Mouse (Mus musculus): ENCODE results near the gene Cpsf7. TPM values are rescaled to one million over a fixed set of nuclear protein-coding genes. Genes with fewer than 3 reads are reported as not detected.
A peak's percentile ranks its signal among the peaks of the same experiment; 100 is the strongest.

The Cpsf7 gene
- polyA plus RNA-seq, 1 experiment from 2014 or later, result 11.1 TPM

DNA sequence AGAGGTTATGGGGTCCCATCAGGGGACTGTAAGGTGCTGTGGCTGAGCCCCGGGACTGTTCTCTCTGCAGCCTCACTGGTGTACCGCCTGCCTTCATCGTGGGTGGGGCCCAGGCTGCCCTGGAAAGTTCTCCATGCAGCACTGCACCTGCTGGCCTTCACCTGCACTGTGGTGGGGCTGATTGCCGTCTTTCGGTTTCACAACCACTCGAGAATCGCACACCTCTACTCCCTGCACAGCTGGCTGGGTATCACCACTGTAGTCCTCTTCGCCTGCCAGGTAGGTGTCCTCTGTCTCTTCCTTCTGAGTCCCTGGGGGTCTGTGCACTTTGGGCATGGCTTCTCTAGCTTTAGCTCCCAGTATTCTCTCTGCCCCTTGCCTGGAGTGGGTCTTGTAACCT, 60.0 kb downstream of the Cpsf7 start:
- Histone ChIP-seq H3K4me1 (replicated peaks) (peaks cover 28% of the 10 kb centered on the region), H3K27me3 (no peaks in the 10 kb centered on the region), H3K36me3 (replicated peaks) (peaks cover 38% of the 10 kb centered on the region), H3K27ac (replicated peaks) (no peak overlapping the region; the same call in 1 of the 2 replicates), H3K9me3 (replicated peaks) (no peaks in the 10 kb centered on the region), H3K4me3 (replicated peaks) (no peak overlapping the region), H3K9ac (no peak overlapping the region), H3K4me2 (no peak overlapping the region)
- ATAC-seq (ENCODE audit: insufficient read depth), result peak; percentile 38; the same call in 1 of the 2 replicates
- 65% methylated on average over 8 of the region's 8 CpGs for WGBS (ENCODE audit: insufficient replicate concordance)

DNA sequence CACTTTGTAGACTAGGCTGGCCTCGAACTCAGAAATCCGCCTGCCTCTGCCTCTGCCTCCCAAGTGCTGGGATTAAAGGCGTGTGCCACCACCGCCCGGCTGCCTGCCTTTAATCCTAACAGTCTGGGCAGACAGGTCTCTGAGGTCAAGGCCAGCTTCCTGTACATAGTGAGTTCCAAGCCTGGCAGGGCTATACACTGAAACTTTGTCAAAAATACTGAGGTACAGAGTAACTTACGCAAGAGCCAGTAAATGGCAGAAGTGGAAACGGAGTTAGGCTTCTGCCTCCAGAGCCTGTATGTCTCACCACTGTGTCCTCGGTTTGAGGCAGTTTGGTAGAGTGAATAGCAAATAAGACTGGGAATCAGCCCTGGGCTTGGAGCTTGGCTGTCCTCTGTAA, 62.2 kb downstream of the Cpsf7 start:
- WGBS (ENCODE audit: insufficient replicate concordance), result 70% methylated on average over 8 of the region's 8 CpGs
- Histone ChIP-seq H3K27me3 (no peaks in the 10 kb centered on the region), H3K36me3 (replicated peaks) (peaks cover 44% of the 10 kb centered on the region), H3K9ac (no peak overlapping the region), H3K9me3 (replicated peaks) (no peaks in the 10 kb centered on the region), H3K4me2 (no peak overlapping the region), H3K4me3 (replicated peaks) (no peak overlapping the region), H3K4me1 (replicated peaks) (peaks cover 37% of the 10 kb centered on the region), H3K27ac (replicated peaks) (peak overlapping the region; percentile 20; the same call in 1 of the 2 replicates)
- no peak for ATAC-seq (ENCODE audit: insufficient read depth)

DNA sequence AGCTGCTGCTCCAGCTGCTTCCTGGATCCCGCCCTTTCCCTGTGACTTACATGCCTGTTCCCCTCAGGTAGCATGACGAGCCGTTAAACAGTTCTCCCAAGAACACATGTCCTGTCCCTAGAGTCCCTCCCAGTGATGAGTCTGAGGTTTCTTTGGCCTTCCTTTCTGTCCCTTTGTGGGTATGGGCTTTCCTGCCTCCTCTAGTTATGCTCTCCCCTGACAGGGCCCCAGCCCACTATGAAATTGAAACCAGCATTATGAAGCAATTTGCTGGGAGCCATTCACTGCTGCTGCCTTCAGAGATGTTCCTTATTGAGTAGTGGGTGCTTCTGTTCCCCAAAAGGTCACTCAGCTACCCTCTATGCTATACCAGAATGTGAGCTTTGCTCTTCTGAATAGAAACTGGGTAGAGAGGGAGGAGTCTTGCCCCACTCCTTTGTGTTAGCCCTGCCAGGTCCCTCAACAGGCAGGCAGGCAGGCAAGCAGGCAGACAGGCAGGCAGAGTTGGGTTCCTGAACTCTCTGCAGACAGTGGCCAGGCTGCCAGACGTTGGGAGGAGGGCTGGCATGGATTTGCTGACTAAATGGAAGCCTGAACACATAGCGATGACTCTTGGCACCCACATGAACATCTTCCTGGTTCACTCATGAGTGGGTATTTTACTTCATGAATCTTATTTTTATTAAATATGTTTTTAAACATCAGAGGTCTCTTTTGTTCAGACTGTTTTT, 64.2 kb downstream of the Cpsf7 start:
- Histone ChIP-seq H3K4me3 (replicated peaks) (no peak overlapping the region), H3K36me3 (replicated peaks) (peaks cover 54% of the 10 kb centered on the region), H3K9me3 (replicated peaks) (no peaks in the 10 kb centered on the region), H3K4me1 (replicated peaks) (peaks cover 53% of the 10 kb centered on the region), H3K27me3 (no peaks in the 10 kb centered on the region), H3K4me2 (no peak overlapping the region), H3K27ac (replicated peaks) (peak overlapping the region; percentile 53), H3K9ac (0 out of 2 replicates have a peak overlapping the region, but pooled peaks have one; percentile 18)
- 31% methylated on average over 5 of the region's 5 CpGs for WGBS (ENCODE audit: insufficient replicate concordance)
- ATAC-seq (ENCODE audit: insufficient read depth), result no peak

DNA sequence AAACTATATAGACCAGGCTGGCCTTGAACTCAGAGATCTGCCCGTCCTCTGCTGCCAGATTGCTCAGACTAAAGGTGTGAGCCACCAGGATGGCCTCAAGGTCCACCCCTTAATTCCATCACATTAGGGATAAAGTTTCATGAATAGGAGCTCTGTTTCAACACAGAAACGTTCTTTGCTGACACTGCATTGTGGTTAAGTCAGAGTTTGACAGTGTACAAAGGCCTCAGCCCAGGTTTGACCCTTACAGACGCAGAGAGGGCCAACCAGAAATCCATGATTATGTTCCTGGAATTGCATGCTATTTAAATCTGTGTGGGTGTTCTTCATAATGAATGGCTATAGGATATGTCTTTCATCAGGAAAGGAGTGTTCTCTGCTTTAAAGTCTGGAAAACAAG, 65.2 kb downstream of the Cpsf7 start:
- no peak overlapping the region for H3K4me3 ChIP-seq (replicated peaks)
- WGBS (ENCODE audit: insufficient replicate concordance), result 53% methylated on average over 3 of the region's 3 CpGs
- H3K27me3 ChIP-seq, result no peaks in the 10 kb centered on the region
- peaks cover 49% of the 10 kb centered on the region for H3K4me1 ChIP-seq (replicated peaks)
- H3K36me3 ChIP-seq (replicated peaks), result peaks cover 61% of the 10 kb centered on the region
- no peak overlapping the region for H3K27ac ChIP-seq (replicated peaks)
- no peaks in the 10 kb centered on the region for H3K9me3 ChIP-seq (replicated peaks)
- ATAC-seq (ENCODE audit: insufficient read depth), result no peak
- H3K4me2 ChIP-seq, result no peak overlapping the region
- H3K9ac ChIP-seq, result no peak overlapping the region

DNA sequence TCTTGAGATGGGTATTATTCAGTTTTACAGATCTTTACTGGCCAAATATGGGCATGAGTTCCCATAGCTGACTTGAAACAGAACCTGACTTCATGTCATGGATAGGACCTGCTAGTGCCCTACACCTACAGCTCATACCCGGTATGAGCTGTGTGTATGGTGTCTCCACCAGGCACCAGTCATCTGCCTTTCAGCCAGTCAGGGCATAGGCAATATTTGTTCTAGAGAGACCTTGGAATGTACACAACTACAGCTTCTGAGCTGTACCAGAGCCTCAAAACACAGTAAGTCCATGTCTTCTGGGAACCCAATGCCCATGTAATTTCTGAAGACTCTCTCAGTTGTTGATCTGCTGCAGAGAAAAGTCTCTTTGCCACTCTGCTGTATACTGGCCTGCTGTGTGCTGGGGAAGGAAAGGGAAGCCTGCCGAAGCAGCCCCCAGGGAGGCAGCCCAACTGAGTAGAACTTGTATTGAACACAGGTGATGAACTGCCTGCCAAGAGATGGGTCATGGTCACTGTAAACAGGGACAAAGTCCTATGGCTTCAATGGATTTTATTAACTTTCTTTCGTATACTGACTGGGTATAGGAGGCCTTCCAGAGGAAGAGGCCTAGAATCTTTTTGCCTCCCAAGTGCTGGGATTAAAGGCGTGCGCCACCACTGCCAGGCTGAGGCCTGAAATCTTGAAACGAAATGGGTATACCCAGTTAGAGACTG, 66.8 kb downstream of the Cpsf7 start:
- H3K4me3 ChIP-seq (replicated peaks), result no peak overlapping the region
- no peaks in the 10 kb centered on the region for H3K27me3 ChIP-seq
- peaks cover 44% of the 10 kb centered on the region for H3K4me1 ChIP-seq (replicated peaks)
- peak overlapping the region; percentile 30; the same call in 1 of the 2 replicates for H3K4me2 ChIP-seq
- no peak overlapping the region for H3K9ac ChIP-seq
- H3K36me3 ChIP-seq (replicated peaks), result peaks cover 75% of the 10 kb centered on the region
- peak overlapping the region; percentile 69 for H3K27ac ChIP-seq (replicated peaks)
- peak; percentile 77 for ATAC-seq (ENCODE audit: insufficient read depth)
- no peaks in the 10 kb centered on the region for H3K9me3 ChIP-seq (replicated peaks)
- WGBS (ENCODE audit: insufficient replicate concordance), result 68% methylated on average over 6 of the region's 6 CpGs

Other genes starting within 250 kb of the Cpsf7 start
- gene Dagla, start 220.4 kb upstream of the Cpsf7 start, polyA plus RNA-seq (2015; fragmentation: Nextera tagmentation; extraction: Ambion mirVana), result 0.22 and 0.37 TPM in 2 replicates
- gene Syt7, start 136.2 kb upstream of the Cpsf7 start, polyA plus RNA-seq (2015; fragmentation: Nextera tagmentation; extraction: Ambion mirVana), result 0.10 and 0.24 TPM in 2 replicates
- gene Lrrc10b, start 67.8 kb upstream of the Cpsf7 start, polyA plus RNA-seq (2015; fragmentation: Nextera tagmentation; extraction: Ambion mirVana), result 0.07 TPM in 1 of 2 replicates, not detected in the other
- gene Ppp1r32, start 42.3 kb upstream of the Cpsf7 start, polyA plus RNA-seq (2015; fragmentation: Nextera tagmentation; extraction: Ambion mirVana), result not detected in 2 replicates
- gene Sdhaf2, start 876 bp downstream of the Cpsf7 start, polyA plus RNA-seq (2015; fragmentation: Nextera tagmentation; extraction: Ambion mirVana), result 26.3 and 26.6 TPM in 2 replicates
- 11.7 and 12.1 TPM in 2 replicates for gene Tmem216, start 31.0 kb downstream of the Cpsf7 start, polyA plus RNA-seq (2015; fragmentation: Nextera tagmentation; extraction: Ambion mirVana)
- gene Cyb561a3, start 51.9 kb downstream of the Cpsf7 start, polyA plus RNA-seq (2015; fragmentation: Nextera tagmentation; extraction: Ambion mirVana), result 14.5 and 18.0 TPM in 2 replicates
- gene Tmem138, start 52.1 kb downstream of the Cpsf7 start, polyA plus RNA-seq (2015; fragmentation: Nextera tagmentation; extraction: Ambion mirVana), result 10.9 and 11.6 TPM in 2 replicates
- gene Ddb1, start 80.1 kb downstream of the Cpsf7 start, polyA plus RNA-seq (2015; fragmentation: Nextera tagmentation; extraction: Ambion mirVana), result 151 and 177 TPM in 2 replicates
- 27.1 and 33.0 TPM in 2 replicates for gene Tkfc, start 80.4 kb downstream of the Cpsf7 start, polyA plus RNA-seq (2015; fragmentation: Nextera tagmentation; extraction: Ambion mirVana)
- gene Vwce, start 108.9 kb downstream of the Cpsf7 start, polyA plus RNA-seq (2015; fragmentation: Nextera tagmentation; extraction: Ambion mirVana), result 11.8 and 11.9 TPM in 2 replicates
- gene Pga5, start 152.8 kb downstream of the Cpsf7 start, polyA plus RNA-seq (2015; fragmentation: Nextera tagmentation; extraction: Ambion mirVana), result not detected in 2 replicates
- gene Vps37c, start 163.5 kb downstream of the Cpsf7 start, polyA plus RNA-seq (2015; fragmentation: Nextera tagmentation; extraction: Ambion mirVana), result 11.4 and 12.1 TPM in 2 replicates
- gene Cd5, start 213.7 kb downstream of the Cpsf7 start, polyA plus RNA-seq (2015; fragmentation: Nextera tagmentation; extraction: Ambion mirVana), result 0.03 TPM in 1 of 2 replicates, not detected in the other

Measured in liver, embryonic 15.5 days (tissue).